Mouse (Mus musculus): ENCODE data around the gene Pla2g15.

Pla2g15 gene

GRCm38 (mm10) chr8:106149801-106150652 lies at the start of gene Pla2g15:
Gene Pla2g15 (plus strand): TSS chr8:106150399.
- peak; percentile 94 for DNase-seq (ENCODE audit: low read depth)

DNA sequence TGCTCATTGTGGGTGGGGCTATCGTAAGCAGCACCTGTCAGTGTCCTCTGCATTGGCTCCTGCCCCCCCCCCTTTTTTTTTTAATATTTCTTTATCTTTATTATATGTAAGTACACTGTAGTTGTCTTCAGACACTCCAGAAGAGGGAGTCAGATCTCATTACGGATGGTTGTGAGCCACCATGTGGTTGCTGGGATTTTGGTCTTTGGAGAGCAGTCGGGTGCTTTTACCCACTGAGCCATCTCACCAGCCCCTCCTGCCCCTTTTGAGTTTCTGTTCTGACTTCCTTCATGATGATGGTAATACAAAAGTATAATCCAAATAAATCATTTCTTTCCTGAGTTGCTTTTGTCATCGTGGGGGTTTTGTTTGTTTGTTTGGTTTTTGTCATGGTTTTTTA lies 47.9 kb upstream of the Pla2g15 start:
- DNase-seq (ENCODE audit: low read depth), result no peak

DNA sequence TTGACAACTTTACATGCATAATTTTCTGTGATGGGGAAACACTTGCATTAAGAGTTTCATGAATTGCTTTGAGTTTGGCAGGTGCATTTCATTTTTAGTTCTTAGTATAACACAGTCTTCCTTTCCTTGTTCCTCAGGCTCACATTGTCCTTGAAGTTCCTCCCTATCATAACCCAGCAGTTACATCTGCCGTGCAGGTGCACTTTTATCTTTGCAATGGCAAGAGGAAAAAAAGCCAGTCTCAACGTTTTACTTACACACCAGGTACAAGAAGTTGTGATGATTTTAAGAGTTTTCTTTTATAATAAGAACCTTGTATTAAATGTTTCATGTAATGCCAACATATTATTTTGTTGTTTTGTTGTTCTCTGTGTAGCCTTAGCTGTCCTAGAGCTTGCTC lies 46.3 kb upstream of the Pla2g15 start:
- no peak for DNase-seq (ENCODE audit: low read depth)

- DNase-seq (ENCODE audit: low read depth), result no peak
Measured at GRCm38 (mm10) chr8:106106193-106106592, 44.0 kb upstream of the Pla2g15 start.

DNA sequence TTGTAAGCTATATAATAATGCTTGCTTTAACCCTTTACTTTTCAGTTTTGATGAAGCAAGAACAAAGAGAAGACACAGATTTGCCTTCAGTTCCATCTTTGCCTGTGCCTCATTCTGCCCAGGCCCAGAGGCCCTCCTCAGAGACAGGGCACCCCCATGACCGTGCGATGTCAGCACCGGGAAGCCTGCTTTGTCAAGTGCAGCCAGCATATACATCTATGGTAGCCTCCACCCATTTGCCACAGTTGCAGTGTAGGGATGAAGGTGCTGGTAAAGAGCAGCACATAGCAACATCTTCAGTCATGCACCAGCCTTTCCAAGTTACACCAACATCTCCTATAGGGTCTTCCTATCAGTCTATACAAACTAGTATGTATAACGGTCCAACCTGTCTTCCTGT lies 42.1 kb upstream of the Pla2g15 start:
- no peak for DNase-seq (ENCODE audit: low read depth)

DNA sequence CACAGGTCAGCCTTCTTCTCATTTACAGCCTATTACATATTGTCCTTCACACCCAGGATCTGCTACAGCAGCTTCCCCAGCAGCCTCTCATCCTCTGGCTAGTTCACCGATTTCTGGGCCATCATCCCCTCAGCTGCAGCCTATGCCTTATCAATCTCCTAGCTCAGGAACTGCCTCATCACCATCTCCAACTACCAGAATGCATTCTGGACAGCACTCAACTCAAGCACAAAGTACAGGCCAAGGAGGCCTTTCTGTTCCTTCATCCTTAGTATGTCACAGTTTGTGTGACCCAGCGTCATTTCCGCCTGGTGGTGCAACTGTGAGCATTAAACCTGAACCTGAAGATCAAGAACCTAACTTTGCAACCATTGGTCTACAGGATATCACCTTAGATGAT lies 41.5 kb upstream of the Pla2g15 start:
- no peak for DNase-seq (ENCODE audit: low read depth)

- DNase-seq (ENCODE audit: low read depth), result no peak
Measured at GRCm38 (mm10) chr8:106112041-106112440, 38.2 kb upstream of the Pla2g15 start.

GRCm38 (mm10) chr8:106112514-106112913 lies 37.7 kb upstream of the Pla2g15 start:
- no peak for DNase-seq (ENCODE audit: low read depth)

DNA sequence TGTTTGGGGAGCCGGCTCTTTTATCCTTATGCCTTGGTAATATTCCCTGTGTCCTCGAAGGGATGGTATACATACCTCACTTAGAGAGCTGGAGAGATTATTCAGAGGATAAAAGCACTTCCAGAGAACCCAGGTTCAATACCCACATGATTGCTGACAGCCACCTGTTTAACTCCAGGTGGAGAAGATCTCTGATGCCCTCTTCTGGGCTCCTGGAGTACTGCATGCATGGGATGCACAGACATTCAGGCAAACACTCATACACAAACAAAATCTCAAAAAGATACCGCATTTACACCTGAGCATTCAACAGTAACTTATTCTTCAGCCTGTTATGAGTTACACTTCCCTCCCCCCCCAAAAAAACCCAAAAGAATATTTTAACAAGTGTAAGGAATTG lies 34.3 kb upstream of the Pla2g15 start:
- peak; percentile 43 for DNase-seq (ENCODE audit: low read depth)

DNA sequence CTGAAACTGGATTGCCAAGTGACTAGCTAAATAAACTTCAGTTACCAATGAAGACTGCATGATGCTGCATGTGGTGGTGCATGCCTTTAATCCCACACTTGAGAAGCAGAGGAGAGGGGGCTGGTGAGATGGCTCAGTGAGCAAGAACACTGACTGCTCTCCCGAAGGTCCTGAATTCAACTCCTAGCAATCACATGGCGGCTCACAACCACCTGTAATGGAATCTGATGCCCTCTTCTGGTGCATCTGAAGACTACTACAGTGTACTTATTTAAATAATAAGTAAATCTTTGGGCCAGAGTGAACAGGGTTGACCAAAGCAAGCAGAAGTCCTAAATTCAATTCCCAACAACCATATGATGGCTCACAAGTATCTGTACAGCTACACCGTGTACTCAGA lies 26.8 kb upstream of the Pla2g15 start:
- no peak for DNase-seq (ENCODE audit: low read depth)

DNA sequence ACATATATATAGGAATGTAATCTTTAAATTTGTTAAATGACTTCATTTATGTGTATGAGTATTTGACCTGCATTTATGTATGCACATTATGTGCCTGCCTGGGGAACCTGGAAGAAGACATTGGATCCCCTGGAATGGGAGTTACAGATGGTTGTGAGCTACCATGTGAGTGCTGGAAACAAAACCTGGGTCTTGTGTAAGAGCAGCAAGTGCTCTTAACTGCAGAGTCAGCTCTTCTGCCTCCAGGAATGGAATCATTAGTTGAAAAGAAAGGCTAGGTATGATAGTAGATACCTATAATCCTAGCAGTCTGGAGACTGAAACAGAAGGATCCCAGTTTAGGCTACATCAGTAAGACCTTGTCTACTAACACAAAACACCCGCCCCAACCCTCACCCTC lies 24.1 kb upstream of the Pla2g15 start:
- DNase-seq (ENCODE audit: low read depth), result no peak

GRCm38 (mm10) chr8:106127054-106127453 lies 23.1 kb upstream of the Pla2g15 start:
- peak; percentile 24 for DNase-seq (ENCODE audit: low read depth)

- DNase-seq (ENCODE audit: low read depth), result no peak
Measured at GRCm38 (mm10) chr8:106127882-106128410, 22.3 kb upstream of the Pla2g15 start.

DNA sequence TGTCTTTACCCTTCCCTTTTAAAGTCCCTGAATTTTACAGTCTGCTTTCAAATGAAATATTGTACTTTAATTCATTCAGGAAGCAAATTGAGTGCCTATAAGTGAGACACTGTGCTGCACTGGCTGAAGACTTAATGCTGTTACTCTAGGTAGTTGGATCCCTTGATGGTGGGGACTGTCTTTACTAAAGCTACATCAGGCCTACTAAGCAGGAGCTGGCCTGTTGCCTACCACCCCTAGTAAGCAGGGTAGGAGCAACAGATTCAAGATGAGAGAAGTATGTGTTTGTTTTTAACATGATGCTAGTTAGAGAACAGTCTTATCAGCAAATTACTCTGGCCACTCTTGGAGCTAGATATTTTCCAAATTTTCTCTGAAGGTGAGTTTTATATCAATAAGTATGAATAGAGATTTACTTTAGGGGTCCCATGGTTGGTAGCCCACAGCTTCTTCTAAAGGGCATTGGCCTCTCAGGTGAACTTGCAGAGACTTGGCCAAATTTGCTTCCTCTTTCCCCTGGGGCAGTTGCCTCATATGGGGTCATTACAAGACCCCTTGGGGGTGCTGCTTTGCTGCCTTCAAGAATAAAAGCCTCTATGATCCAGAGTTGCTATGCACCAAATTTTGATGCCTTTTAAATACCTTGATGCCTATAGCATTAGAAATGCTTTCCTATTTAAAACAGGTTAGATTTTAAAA lies 20.8 kb upstream of the Pla2g15 start:
- no peak for DNase-seq (ENCODE audit: low read depth)

DNA sequence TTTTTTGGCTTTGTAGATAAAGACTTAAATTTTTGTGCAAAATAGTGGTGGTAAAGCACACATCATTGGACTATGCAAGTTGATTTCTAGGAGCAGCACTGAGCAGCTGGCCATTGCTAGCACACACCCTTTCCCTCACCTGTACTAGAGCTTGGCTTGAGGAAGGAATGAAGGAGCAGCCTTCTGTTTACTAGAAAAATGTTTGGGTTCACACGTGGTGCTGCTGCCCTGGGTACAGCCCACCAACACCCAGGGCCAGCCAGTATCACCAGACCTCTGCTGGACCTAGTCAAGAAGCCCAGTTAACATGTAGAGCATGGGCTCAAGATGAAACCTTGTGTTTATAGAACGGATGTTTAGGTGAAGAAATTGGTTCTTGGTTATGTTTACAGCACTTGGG lies 20.2 kb upstream of the Pla2g15 start:
- no peak for DNase-seq (ENCODE audit: low read depth)

DNA sequence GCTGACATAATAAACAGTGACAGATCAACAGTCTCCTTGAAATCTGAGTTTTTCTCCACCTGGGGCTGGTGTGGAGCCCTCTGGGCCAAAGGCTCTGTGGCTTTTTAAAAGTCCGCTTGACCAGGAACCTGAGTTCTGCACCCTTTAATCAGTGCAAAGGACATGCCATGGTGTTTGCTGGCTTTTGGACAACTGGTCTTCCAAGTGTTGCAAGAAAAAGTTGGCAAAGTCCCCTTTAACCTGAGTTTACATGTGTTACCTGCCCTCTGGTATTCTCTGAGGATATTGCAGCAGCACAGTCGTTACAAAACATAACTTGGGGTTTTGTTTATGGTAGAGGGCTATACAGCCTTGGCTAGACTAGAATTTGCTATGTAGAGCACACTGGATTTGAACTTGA lies 19.7 kb upstream of the Pla2g15 start:
- no peak for DNase-seq (ENCODE audit: low read depth)

GRCm38 (mm10) chr8:106131021-106131420 lies 19.2 kb upstream of the Pla2g15 start:
- no peak for DNase-seq (ENCODE audit: low read depth)

DNA sequence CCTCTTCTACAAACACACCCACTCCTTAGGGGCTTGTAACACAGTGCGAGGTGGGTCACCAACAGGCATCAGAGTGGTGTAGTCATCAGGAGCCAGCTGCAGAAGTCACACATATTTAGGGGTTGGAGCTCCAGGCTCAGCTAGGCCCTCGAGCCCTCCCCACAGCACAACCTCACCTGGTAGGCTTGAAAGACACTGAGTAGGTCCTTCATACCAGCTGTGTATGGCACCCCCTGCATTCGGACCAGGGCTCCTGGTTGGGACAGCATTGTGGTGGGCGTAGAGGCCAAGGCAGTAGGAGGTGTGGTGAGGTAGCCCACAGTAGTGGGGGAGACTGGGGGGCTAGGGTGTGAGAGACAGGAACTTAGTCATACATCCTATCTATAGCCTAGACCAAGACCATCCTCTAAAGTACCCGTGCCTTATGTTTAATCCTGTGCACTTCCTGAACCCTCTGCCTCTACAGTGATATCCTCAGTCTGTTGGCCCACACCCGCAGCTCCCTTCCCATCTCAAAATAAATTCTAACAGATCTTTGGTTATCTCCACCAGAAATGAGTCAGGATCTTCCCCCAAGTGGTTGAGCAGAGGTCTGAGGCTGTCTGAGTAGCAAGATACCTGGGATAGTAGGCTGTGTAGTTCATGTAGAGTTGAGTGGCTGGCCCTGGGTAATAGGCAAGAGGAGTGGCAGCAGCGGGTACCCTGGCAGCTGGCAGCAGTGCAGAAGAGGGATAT lies 18.5 kb upstream of the Pla2g15 start:
- no peak for DNase-seq (ENCODE audit: low read depth)

DNA sequence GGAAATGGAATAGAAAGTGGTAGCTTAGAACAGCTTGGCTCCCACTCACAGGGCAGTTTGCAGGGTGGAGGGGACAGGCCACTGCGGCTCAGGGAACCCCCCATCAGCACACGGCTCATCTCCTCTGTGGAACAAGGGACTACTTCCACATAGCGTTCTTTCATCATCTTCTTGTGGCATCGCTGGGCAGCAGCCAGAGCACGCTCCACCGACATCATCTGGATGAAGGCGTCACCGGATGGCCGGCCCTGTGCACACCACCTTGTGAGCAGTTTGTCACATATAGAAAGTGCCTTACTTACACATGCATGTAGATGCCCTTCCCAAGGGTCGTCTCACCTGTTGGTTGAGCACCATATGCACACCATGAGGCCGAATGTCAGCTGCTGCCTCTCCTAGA lies 17.8 kb upstream of the Pla2g15 start:
- no peak for DNase-seq (ENCODE audit: low read depth)

GRCm38 (mm10) chr8:106133526-106133925 lies 16.7 kb upstream of the Pla2g15 start:
- no peak for DNase-seq (ENCODE audit: low read depth)

GRCm38 (mm10) chr8:106133946-106134345 lies 16.3 kb upstream of the Pla2g15 start:
- no peak for DNase-seq (ENCODE audit: low read depth)

GRCm38 (mm10) chr8:106134751-106135571 lies 15.2 kb upstream of the Pla2g15 start:
- DNase-seq (ENCODE audit: low read depth), result no peak
